Mouse (Mus musculus) CH12.LX (cell line): ENCODE measurements at regions not wholly inside any gene's neighbourhood (a gene's known extent, or its start where the extent isn't known, plus 50 kb on each side); places are given as distances from the start of the nearest gene placed in this dataset.

ENCODE experiments used
- CHD1 ChIP-seq: IDR thresholded peaks from 2 replicates; pipeline ENCODE4 v1.6.1; 2012; ENCODE audit warnings: low read depth, low read length, improper control_type of control experiment, inconsistent platforms
- GABPA ChIP-seq: IDR thresholded peaks from 2 replicates; pipeline ENCODE4 v1.6.1; 2012; ENCODE audit warnings: low read depth, low read length, improper control_type of control experiment, inconsistent platforms; ENCODE audit not compliant: insufficient replicate concordance
- MAZ ChIP-seq: IDR thresholded peaks from 2 replicates; pipeline ENCODE4 v1.6.1; 2012; ENCODE audit warnings: low read depth, mild to moderate bottlenecking, inconsistent platforms, low read length, improper control_type of control experiment, moderate library complexity
- RCOR1 ChIP-seq: conservative IDR thresholded peaks from 2 replicates; pipeline ENCODE4 v1.6.1; 2012; ENCODE audit warnings: low read depth, mild to moderate bottlenecking, inconsistent platforms, low read length, improper control_type of control experiment
- SIN3A ChIP-seq: IDR thresholded peaks from 2 replicates; pipeline ENCODE4 v1.6.1; 2012; ENCODE audit warnings: low read length, improper control_type of control experiment, inconsistent platforms
- USF2 ChIP-seq: conservative IDR thresholded peaks from 2 replicates; pipeline ENCODE4 v1.6.1; 2011; ENCODE audit warnings: low read depth, low read length, improper control_type of control experiment

GRCm38 (mm10) chr1:169249021-169249420, 282.2 kb downstream of the Nuf2 start:
- TF ChIP-seq USF2 = no peak
- TF ChIP-seq MAZ = no peak
- TF ChIP-seq SIN3A = no peak
- TF ChIP-seq CHD1 = no peak
- no peak for TF ChIP-seq RCOR1
- no peak for TF ChIP-seq GABPA
